Mouse (Mus musculus) liver, embryonic 14.5 days (tissue): Measurements from ENCODE around the gene Bpgm. TPM values are rescaled to one million over a fixed set of nuclear protein-coding genes. Genes with fewer than 3 reads are reported as not detected.
A peak's percentile ranks its signal among the peaks of the same experiment; 100 is the strongest.

Experiments used
- ATAC-seq: fragments of 200-750 bp; cut with Nextera tagmentation; 2 replicates; pipeline ENCODE4 v1.8.0; 2017; ENCODE audit warnings: moderate number of reproducible peaks, mild to moderate bottlenecking, moderate library complexity; ENCODE audit not compliant: insufficient read depth
- DNase-seq, 3 experiments: peaks; one replicate each; pipeline ENCODE4 v3.0.0-alpha.2; 2012 to 2013; ENCODE audit warnings: low read depth in 3 of 3, low spot score in 3 of 3
- H3K27ac ChIP-seq: fragments of 300-500 bp; sonication (generic); 2 replicates; pipeline ENCODE4 v1.5.1; 2014; ENCODE audit warnings: moderate library complexity, mild to moderate bottlenecking, control low read depth, inconsistent platforms
- H3K27me3 ChIP-seq: fragments of 300-500 bp; sonication (generic); 2 replicates; pipeline ENCODE4 v1.6.1; 2014; ENCODE audit warnings: mild to moderate bottlenecking, low read length, moderate library complexity; ENCODE audit not compliant: control insufficient read depth, insufficient read depth
- H3K36me3 ChIP-seq: fragments of 300-500 bp; sonication (generic); replicated peaks from 2 replicates; pipeline ENCODE4 v1.6.1; 2014; ENCODE audit warnings: low read depth; ENCODE audit not compliant: control insufficient read depth, insufficient read depth
- H3K4me1 ChIP-seq, 2 experiments: fragments of 200-500 bp in 1 of 2; fragments of 300-500 bp in 1 of 2; sonication (generic) in 1 of 2; replicated peaks; 2 replicates each; pipeline ENCODE4 v1.6.1; 2012 to 2014; ENCODE audit warnings: antibody characterized with exemption in 1 of 2, inconsistent platforms in 1 of 2, low read length in 1 of 2; ENCODE audit not compliant: control insufficient read depth in 2 of 2, insufficient read depth in 2 of 2
- H3K4me2 ChIP-seq: fragments of 300-500 bp; sonication (generic); 2 replicates; pipeline ENCODE4 v1.6.1; 2014; ENCODE audit warnings: low read depth, mild to moderate bottlenecking, control low read depth, moderate library complexity
- H3K4me3 ChIP-seq, 2 experiments: fragments of 200-500 bp in 1 of 2; fragments of 300-500 bp in 1 of 2; sonication (generic) in 1 of 2; 2 replicates each; pipeline ENCODE4 v1.5.1; 2012 to 2014; ENCODE audit warnings: low read depth in 2 of 2, low read length in 2 of 2, mild to moderate bottlenecking in 2 of 2, control low read depth in 1 of 2, inconsistent platforms in 1 of 2, moderate library complexity in 1 of 2; ENCODE audit not compliant: insufficient read depth in 1 of 2
- H3K9ac ChIP-seq: fragments of 300-500 bp; sonication (generic); replicated peaks from 2 replicates; pipeline ENCODE4 v1.6.1; 2014; ENCODE audit warnings: mild to moderate bottlenecking, control low read depth, moderate library complexity
- H3K9me3 ChIP-seq: fragments of 300-500 bp; sonication (generic); 2 replicates; pipeline ENCODE4 v1.6.1; 2016; ENCODE audit warnings: low read length, mixed read lengths; ENCODE audit not compliant: control insufficient read depth
- CTCF ChIP-seq: IDR thresholded peaks from 2 replicates; pipeline ENCODE4 v1.5.1; 2016; ENCODE audit warnings: antibody characterized with exemption, low read depth, control low read depth
- EP300 ChIP-seq: IDR thresholded peaks from 2 replicates; pipeline ENCODE4 v1.6.1; 2016; ENCODE audit warnings: antibody characterized with exemption, low read depth
- WGBS: fragments of 180-500 bp; shearing (Covaris S2); extraction: QIAGEN DNeasy Blood & Tissue Kit; methylation state at CpG from one replicate; pipeline ENCODE4 v1.1.7; 2014; ENCODE audit not compliant: insufficient replicate concordance; 5-methylcytosine and 5-hydroxymethylcytosine counted together
- polyA plus RNA-seq, 2 experiments: library from polyadenylated mRNA; depleted of rRNA in 1 of 2; stranded (reverse) in 1 of 2; unstranded in 1 of 2; fragments of >200 nt; fragmentation: Nextera tagmentation in 1 of 2; extraction: Ambion mirVana in 1 of 2; gene quantifications; 2 replicates each; pipeline versions ENCODE4 v1.2.1 to v1.2.3; 2012 to 2014

Bpgm gene
- polyA plus RNA-seq (2012; rRNA removed) (84.9 and 140 TPM in 2 replicates), polyA plus RNA-seq (2014; fragmentation: Nextera tagmentation; extraction: Ambion mirVana) (136 and 143 TPM in 2 replicates)

GRCm38 (mm10) chr6:34475974-34476794 is at the start of gene Bpgm:
Gene Bpgm, plus strand, starts transcription at chr6:34476207.
- peaks cover 60 to 73% of the 10 kb centered on the region in 2 experiments for H3K4me1 ChIP-seq
- no peaks in the 10 kb centered on the region for H3K27me3 ChIP-seq
- ATAC-seq = peak; percentile 90
- peak within 1 kb of the TSS; percentile 86 for H3K9ac ChIP-seq
- DNase-seq = peak; percentile 98 to 99 (median 99)
- H3K9me3 ChIP-seq = no peaks in the 10 kb centered on the region
- peak within 1 kb of the TSS; percentile 95 to 98 for H3K4me3 ChIP-seq
- no peaks in the 10 kb centered on the region; the same call in 1 of the 2 replicates for H3K36me3 ChIP-seq
- H3K27ac ChIP-seq = peak within 1 kb of the TSS; percentile 89
- TF ChIP-seq CTCF = no peak
- TF ChIP-seq EP300 = peak; percentile 24; the same call in 1 of the 2 replicates
- peak within 1 kb of the TSS; percentile 78 for H3K4me2 ChIP-seq
- WGBS = under 1% methylated on average over 35 of the region's 35 CpGs

GRCm38 (mm10) chr6:34439006-34439405 is 37.0 kb upstream of the Bpgm start:
- Histone ChIP-seq H3K4me3 (no peak overlapping the region), H3K27me3 (no peaks in the 10 kb centered on the region), H3K9me3 (no peaks in the 10 kb centered on the region), H3K36me3 (no peaks in the 10 kb centered on the region), H3K9ac (no peak overlapping the region), H3K4me2 (no peak overlapping the region), H3K27ac (no peak overlapping the region), H3K4me1 (no peaks in the 10 kb centered on the region)
- no peak for ATAC-seq
- DNase-seq = no peak
- 46% methylated on average over 2 of the region's 2 CpGs for WGBS
- TF ChIP-seq EP300 (no peak), CTCF (no peak)

- ATAC-seq = no peak
- no peak overlapping the region for H3K4me3 ChIP-seq
- WGBS = 63% methylated on average over 9 of the region's 9 CpGs
- no peak for TF ChIP-seq EP300
- no peak for TF ChIP-seq CTCF
- no peaks in the 10 kb centered on the region for H3K4me1 ChIP-seq
- no peak for DNase-seq
- H3K9ac ChIP-seq = no peak overlapping the region
- H3K27me3 ChIP-seq = no peaks in the 10 kb centered on the region
- H3K36me3 ChIP-seq = no peaks in the 10 kb centered on the region
- H3K9me3 ChIP-seq = no peaks in the 10 kb centered on the region
- H3K4me2 ChIP-seq = no peak overlapping the region
- H3K27ac ChIP-seq = no peak overlapping the region
Observed at GRCm38 (mm10) chr6:34441556-34442257, 34.3 kb upstream of the Bpgm start.

GRCm38 (mm10) chr6:34443791-34444190 is 32.2 kb upstream of the Bpgm start:
- Histone ChIP-seq H3K4me1 (no peaks in the 10 kb centered on the region), H3K9ac (no peak overlapping the region), H3K4me3 (no peak overlapping the region), H3K27me3 (no peaks in the 10 kb centered on the region), H3K9me3 (no peaks in the 10 kb centered on the region), H3K36me3 (no peaks in the 10 kb centered on the region), H3K27ac (no peak overlapping the region), H3K4me2 (no peak overlapping the region)
- ATAC-seq = no peak
- WGBS = 51% methylated on average over 2 of the region's 2 CpGs
- no peak for TF ChIP-seq CTCF
- TF ChIP-seq EP300 = no peak
- DNase-seq = no peak

- Histone ChIP-seq H3K9ac (no peak overlapping the region), H3K9me3 (no peaks in the 10 kb centered on the region), H3K4me3 (no peak overlapping the region), H3K27ac (no peak overlapping the region), H3K36me3 (no peaks in the 10 kb centered on the region), H3K4me2 (no peak overlapping the region), H3K27me3 (no peaks in the 10 kb centered on the region), H3K4me1 (no peaks in the 10 kb centered on the region)
- peak; percentile 81 for TF ChIP-seq CTCF
- no peak for TF ChIP-seq EP300
- WGBS = 9% methylated on average over 2 of the region's 2 CpGs
- ATAC-seq (no peak), DNase-seq (peak; percentile 44 to 58 (median 49))
Observed at GRCm38 (mm10) chr6:34447961-34448360, 28.0 kb upstream of the Bpgm start.
